Mouse (Mus musculus): ENCODE results near the gene Sox21. TPM values are rescaled to one million over a fixed set of nuclear protein-coding genes. Genes with fewer than 3 reads are reported as not detected.

The Sox21 gene
- 17.6 and 35.6 TPM in 2 replicates for polyA plus RNA-seq (2012; rRNA removed)

GRCm38 (mm10) chr14:118236886-118237289 is at the start of gene Sox21:
Gene Sox21 (minus strand): TSS chr14:118237030.

GRCm38 (mm10) chr14:118266660-118267059 is 29.8 kb upstream of the Sox21 start, which contains the start of gene Gm9376:
Gene Gm9376 (plus strand): TSS chr14:118266960.

Other genes starting within 250 kb of the Sox21 start
- gene Dct, start 184.8 kb downstream of the Sox21 start, polyA plus RNA-seq (2012; rRNA removed): 4.0 and 4.2 TPM in 2 replicates
- gene Tgds, start 104.3 kb downstream of the Sox21 start, polyA plus RNA-seq (2012; rRNA removed): 23.1 and 32.1 TPM in 2 replicates
- 16.3 and 25.9 TPM in 2 replicates for gene Gpr180, start 99.9 kb downstream of the Sox21 start, polyA plus RNA-seq (2012; rRNA removed)
- not detected in 2 replicates for gene Gm9376, start 29.9 kb upstream of the Sox21 start, polyA plus RNA-seq (2012; rRNA removed)

Measured in central nervous system, embryonic 11.5 days (tissue).